Mouse (Mus musculus) thymus, adult 2 months (tissue): Measurements from ENCODE around the gene Chrnd.

Experiments
- CTCF ChIP-seq: fragments of 200-500 bp; IDR thresholded peaks from 2 replicates; pipeline ENCODE4 v1.5.1; 2012; ENCODE audit warnings: mild to moderate bottlenecking, control low read depth, low read length, moderate library complexity, borderline replicate concordance; ENCODE audit not compliant: control insufficient read depth, poor library complexity, insufficient read depth; ENCODE audit errors: extremely low read depth
- POLR2A ChIP-seq: fragments of 200-500 bp; IDR thresholded peaks from 2 replicates; pipeline ENCODE4 v1.6.1; 2012; ENCODE audit warnings: mild to moderate bottlenecking, low read length, control low read depth, moderate library complexity; ENCODE audit not compliant: control insufficient read depth, poor library complexity, insufficient read depth; ENCODE audit errors: extremely low read depth

- TF ChIP-seq CTCF (no peak), POLR2A (no peak)
Observed at GRCm38 (mm10) chr1:87172316-87172715, 18.1 kb upstream of the Chrnd start.
